Mouse (Mus musculus) left cerebral cortex, adult 11 months (tissue): ENCODE data around the gene Rab34.
A peak's percentile ranks its signal among the peaks of the same experiment; 100 is the strongest.

Experiments
- DNase-seq: peaks from one replicate; pipeline ENCODE4 v3.0.0; 2022; ENCODE audit warnings: low spot score

Rab34 gene

DNA sequence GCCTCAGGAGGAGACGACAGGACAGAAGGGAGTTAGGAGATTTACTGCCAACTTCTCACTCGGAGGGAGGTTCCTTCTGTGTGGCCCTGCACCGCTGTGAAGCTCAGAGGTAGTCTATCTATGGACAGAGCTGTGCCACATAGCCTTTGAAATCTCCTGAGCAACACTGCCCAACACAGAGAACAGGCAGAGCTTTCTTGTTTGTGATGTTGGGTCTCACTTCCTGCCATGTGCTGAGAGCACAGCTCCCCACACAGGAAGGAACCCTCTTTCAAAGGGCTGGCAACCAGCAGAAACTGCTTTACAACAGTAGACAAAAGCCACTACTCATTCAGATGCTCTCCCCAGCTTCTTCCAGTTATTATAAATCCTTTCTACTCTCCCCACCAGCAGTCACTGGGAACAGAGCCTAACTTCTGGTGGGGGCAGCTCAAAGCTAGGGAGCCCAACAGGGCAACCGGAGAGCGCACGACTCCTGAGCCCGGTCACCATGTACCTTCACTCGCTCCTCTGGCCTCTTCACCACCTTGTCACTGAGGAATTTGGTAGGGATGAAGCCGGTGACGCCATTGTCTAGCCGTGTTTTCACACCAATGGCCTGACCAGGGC, 27.6 kb downstream of the Rab34 start:
- DNase-seq, result no peak

GRCm38 (mm10) chr11:78223586-78223985, 35.4 kb downstream of the Rab34 start:
- no peak for DNase-seq

DNA sequence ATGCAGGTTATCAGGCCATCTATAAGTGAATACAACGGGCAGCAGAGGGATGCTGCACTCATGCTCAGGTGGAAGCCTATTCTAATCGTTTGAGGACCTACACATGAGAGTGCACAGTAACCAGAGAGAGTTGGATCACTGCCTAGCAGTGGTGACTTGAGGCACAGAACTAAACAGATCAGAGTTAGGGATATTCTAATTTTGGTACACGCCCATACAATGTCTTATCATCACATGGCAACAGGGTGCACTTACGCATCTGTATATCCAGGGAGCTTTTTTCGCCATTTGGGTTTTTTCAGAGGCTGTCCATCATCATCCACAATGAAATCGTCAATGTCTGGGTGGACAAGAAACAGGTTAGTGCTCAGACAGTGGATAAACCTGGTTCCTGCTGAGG, 43.3 kb downstream of the Rab34 start:
- no peak for DNase-seq

GRCm38 (mm10) chr11:78240193-78240857, 52.1 kb downstream of the Rab34 start:
- DNase-seq, result peak; percentile 50
